ENCODE assay signal across 2 mouse cellular contexts in the genomic region with DNA sequence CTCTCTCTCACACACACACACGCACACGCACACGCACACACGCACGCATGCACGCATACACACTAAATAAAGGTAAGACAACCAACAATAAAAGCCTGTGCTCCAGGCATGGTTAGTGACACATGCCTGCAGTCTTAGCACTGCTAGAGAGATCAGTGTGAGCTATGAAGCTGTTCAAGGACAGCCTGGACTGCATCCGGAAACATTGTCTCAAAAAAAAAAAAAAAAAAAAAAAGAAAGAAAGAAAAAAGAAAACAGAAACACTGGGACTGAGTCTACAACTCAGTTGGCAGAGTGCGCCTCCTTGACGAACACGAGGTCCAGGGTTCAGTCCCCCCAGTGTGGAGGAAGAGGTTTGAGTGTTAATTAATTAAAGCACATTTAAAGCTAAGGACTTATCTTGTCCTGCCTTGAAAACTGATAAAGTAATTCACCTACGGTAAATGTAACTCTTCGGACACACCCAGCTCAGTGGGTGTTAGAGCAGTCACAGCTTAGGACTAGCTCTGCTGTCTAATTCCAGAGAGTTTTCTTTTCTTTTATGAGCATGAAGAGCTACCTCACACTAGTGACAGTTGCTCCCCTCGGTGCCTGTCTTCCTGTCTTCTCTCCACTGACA.
A peak's percentile ranks its signal among the peaks of the same experiment; 100 is the strongest.
TF ChIP-seq lines count a peak whose summit lies in the region.

No protein-coding gene starts in this region.

TF ChIP-seq in CH12.LX, 34 proteins besides CTCF, POLR2A, EP300 and RAD21 (continued from another document):
- TF ChIP-seq POLR2AphosphoS2 (IDR thresholded peaks at IDR 0.05; ENCODE audit: low read depth, low read length), result 0 out of 2 replicates have a peak, but pooled peaks have one; percentile 17
- TF ChIP-seq MXI1 (IDR thresholded peaks at IDR 0.05; ENCODE audit: low read depth, low read length), result no peak

TF ChIP-seq in MEL, 35 proteins besides CTCF, POLR2A, EP300 and RAD21 (continued from another document):
- no peak for TF ChIP-seq E2F4 (IDR thresholded peaks at IDR 0.05; ENCODE audit: borderline replicate concordance, low read depth, low read length)
- no peak for TF ChIP-seq HCFC1 (IDR thresholded peaks at IDR 0.05; ENCODE audit: low read depth, low read length)
- no peak for TF ChIP-seq TBP (IDR thresholded peaks at IDR 0.05; ENCODE audit: low read depth, low read length)
- no peak for TF ChIP-seq CHD1 (IDR thresholded peaks at IDR 0.05; ENCODE audit: low read depth, low read length)
- TF ChIP-seq ZC3H11A (IDR thresholded peaks at IDR 0.05; ENCODE audit: low read depth, low read length), result no peak
- no peak for TF ChIP-seq NRF1 (IDR thresholded peaks at IDR 0.05; ENCODE audit: insufficient read depth, low read depth, low read length, poor library complexity, severe bottlenecking)
- TF ChIP-seq ZKSCAN1 (IDR thresholded peaks at IDR 0.05; ENCODE audit: low read depth, low read length), result no peak
- no peak for TF ChIP-seq USF1 (IDR thresholded peaks at IDR 0.05; ENCODE audit: low read depth, low read length)
- TF ChIP-seq SMC3 (IDR thresholded peaks at IDR 0.05; ENCODE audit: low read depth, low read length), result no peak
- no peak for TF ChIP-seq ELF1 (IDR thresholded peaks at IDR 0.05; ENCODE audit: low read depth, low read length)
- no peak for TF ChIP-seq USF2 (IDR thresholded peaks at IDR 0.05; ENCODE audit: borderline replicate concordance in 1 of 2, insufficient read depth in 1 of 2, low read depth in 1 of 2, low read length in 2 of 2)
- TF ChIP-seq POLR2AphosphoS2 (IDR thresholded peaks at IDR 0.05; ENCODE audit: low read length), result no peak
- TF ChIP-seq ZNF384 (IDR thresholded peaks at IDR 0.05; ENCODE audit: low read depth, low read length), result peak; percentile 56; the same call in 1 of the 2 replicates
- TF ChIP-seq BHLHE40 (IDR thresholded peaks at IDR 0.05; ENCODE audit: borderline replicate concordance, low read depth, low read length), result no peak
